Mouse (Mus musculus): Measurements from ENCODE around the gene Mxi1.

DNA sequence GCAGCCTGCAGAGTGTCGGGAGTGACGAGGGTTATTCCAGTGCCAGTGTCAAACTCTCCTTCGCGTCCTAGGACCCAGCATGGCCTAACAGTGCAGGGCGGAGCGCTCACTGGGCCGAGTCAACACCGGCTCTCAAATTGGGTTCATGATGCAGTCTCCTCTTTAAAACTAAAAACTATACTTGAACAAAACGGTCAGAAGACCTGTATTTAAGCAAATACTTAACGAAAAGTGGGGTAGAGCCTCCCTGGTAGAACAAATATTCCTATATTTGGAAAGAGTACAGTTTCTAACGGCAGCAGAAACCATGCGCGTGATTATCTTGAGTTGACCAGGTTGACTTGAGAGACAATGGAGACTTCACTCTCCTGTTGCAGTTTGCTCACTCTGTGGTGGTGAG is 61.3 kb downstream of the Mxi1 start, which contains the start of gene Gm10197:
- no peak for TF ChIP-seq CTCF (IDR thresholded peaks at IDR 0.05; ENCODE audit: low read depth)
- no peak for TF ChIP-seq EP300 (optimal IDR thresholded peaks at IDR 0.05)
